Mouse (Mus musculus) adrenal gland, postnatal 4 days (tissue): ENCODE results near the gene U2af1. TPM values are rescaled to one million over a fixed set of nuclear protein-coding genes. Genes with fewer than 3 reads are reported as not detected.
"Not testable (repeated sequence)": the region's sequence is repeated elsewhere in the genome, so short reads cannot be mapped to it uniquely, and the experiment has no call there.

Source experiments
- DNase-seq, 2 experiments: peaks; one replicate each; pipeline ENCODE4 v3.0.0; 2021 to 2022; ENCODE audit warnings: low spot score in 2 of 2, mixed read lengths in 2 of 2
- total RNA-seq, 2 experiments: library from RNA; stranded (reverse); gene quantifications; 2 replicates each; pipeline ENCODE4 v1.2.3; 2021

U2af1 gene
- total RNA-seq, 2 experiments from 2014 or later: 196 to 216 TPM

DNA sequence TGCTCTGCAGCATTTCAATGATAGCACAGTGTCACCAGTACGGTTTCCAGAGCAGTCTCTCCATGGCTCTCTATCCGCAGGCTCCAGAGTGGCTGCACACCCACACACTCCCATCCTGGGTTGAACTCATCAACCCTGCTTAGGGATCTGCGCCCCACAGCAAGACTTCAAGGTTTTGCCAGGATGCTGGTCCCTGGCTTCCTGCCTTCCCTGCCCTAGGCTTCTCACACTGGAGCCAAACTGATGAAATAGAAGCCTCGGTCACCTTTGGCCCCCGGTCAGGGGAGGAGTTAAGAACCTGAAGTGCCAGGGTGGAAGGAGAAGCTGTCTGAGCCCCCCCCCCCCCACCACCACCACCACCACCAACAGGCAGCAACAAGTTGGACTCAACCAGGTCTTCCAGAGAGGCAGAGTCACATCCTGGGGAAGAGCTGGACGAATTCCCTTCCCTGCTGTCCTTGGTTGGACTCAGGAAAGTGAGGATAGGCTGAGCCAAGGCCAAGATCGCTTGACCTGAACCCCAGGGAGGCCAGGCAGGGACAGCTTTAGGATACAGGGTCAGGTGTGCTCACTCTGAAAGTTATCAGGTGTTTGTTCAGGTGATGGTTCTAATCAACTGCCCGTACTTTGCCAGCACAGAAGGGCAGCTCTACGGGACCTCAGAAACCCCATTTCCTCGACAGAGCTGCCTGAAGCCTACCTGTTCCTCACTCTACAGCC, 27.5 kb downstream of the U2af1 start:
- DNase-seq: no peak

DNA sequence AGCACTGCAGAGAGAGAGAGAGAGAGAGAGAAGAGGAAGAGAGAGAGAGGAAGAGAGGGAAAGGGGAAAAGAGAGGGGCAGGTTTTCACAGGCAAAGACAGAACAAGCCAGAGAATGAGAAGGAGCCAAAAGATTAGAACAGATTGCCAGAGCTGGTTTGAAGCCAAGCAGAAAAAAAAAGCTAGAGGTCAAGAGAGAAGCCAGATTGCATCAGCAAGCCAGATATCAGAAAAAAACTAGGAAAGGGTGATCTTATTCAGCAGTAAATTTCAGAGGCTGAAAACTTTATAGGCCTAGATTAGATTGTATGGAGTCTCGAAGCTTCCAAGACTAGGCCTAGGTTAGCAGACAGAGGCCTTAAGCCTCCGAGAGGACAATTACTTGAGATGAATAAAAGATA, 30.7 kb downstream of the U2af1 start:
- no peak for DNase-seq

DNA sequence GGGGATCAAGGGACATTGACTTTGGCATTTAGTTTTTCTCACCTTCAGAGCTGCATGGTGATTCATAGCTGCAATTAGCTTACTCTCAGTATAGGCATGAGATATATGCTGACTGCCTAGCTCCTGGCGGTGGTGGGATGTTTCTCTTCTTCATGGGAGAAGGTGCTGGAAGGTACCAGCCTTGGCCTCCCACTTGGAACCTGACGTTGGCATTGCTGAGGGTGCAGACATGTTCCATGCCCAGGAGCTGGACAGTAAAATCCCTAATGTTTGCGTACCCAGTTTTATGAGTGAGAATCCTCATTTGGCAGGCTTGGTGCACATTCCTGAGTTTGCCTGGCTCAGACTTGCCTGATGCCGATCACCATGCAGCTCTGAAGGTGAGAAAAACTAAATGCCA, 35.6 kb downstream of the U2af1 start:
- DNase-seq: no peak

DNA sequence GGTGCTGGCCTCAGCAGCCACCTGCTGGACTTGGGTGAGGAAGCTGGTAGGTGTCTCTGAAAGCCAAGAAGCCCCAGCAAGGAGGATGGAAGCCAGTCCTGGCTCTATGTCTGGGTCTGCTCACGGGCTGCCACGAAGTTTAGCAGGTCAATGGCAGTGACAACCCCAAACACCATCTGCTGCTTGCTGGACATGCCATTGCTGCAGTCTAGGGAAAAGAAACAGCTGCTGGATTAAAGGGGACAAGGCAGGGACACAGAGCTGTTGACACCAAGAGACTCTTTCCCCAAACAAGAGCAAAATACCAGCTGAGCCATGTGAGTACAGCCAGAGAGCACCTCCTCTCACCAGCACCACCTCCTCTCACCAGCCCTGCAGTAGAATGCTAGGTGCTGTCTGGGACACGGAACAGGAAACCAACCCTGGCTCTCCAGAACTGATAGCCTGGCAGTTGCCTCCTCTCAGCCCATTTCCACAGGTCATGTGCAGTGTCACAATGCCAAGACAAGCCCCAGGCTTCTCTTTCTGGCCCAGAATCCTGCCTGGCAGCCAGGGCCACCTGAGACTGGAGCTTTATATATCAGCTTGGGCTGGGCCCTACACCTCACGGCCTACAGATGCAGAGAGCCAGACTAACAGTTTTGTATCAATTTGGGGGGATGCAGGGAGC, 45.5 kb downstream of the U2af1 start:
- no peak for DNase-seq

DNA sequence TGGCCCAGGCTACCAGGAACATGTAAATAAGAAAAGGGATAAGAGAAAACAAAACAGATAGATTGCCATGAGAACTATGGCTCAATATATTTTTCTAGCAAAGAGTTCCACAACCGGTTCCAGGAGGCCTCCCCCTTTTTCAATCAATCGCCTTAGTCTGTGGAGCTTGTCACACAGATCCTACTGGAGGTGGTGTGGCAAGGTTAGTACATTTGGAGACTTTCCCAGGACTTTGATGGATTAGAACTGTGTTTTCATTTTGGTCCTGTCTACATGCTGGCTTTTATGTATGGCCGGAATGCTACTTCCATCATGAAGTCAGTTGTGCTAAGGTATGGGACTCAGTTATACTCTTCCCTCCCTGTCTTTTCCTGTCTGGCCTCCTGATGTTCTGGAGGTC, 48.8 kb downstream of the U2af1 start:
- no peak for DNase-seq

DNA sequence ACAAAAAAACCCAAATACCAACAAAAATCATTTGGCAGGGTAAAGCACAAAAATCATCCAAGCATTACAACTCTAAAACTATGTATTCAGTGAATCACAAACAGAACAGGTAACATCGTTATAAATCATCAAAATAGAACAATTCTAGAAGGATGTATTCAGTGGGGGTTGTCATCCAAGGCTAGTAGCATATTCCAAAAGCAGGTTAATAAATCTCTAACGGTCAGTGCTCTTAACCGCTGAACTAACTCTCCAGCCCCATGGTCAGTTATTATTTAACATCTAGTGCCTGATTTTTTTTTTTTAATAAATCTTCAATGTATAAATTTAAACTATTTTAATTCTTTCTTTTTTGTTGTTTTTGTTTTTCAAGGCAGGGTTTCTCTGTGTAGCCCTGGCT, 49.5 kb downstream of the U2af1 start:
- not testable (repeated sequence) for DNase-seq

DNA sequence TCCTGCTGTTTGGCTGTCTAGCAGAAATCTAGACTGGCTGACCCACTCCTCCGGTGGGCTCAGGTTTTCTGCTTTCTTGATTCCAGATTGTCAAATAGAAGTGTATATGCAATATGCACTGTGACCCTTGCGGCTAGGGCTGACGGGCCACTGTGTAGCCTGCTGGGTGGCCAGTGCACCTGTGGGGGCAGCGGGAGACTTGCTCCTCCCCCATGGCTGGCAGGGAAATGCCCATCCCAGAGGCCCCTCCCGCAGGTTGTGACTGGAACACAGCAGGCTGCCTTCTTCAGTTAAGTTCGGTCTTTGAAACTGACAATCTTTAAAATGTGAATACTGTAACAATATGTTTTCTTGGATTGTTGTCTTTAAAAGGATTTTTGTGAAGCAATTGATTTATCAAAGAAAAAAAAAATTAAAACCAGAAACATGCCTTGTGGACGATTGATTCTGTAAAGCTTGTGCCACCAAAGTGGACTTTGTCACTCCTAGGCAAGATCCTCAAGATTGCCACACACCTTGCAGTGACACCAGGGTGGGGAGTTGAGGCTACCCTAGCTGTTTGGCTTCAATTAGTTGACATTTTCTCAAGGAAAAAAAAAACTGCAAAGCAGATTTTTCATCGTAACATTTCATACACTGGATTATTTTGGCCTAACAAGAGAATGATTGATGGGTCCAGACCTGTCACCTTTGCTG, 51.3 kb downstream of the U2af1 start:
- no peak for DNase-seq

DNA sequence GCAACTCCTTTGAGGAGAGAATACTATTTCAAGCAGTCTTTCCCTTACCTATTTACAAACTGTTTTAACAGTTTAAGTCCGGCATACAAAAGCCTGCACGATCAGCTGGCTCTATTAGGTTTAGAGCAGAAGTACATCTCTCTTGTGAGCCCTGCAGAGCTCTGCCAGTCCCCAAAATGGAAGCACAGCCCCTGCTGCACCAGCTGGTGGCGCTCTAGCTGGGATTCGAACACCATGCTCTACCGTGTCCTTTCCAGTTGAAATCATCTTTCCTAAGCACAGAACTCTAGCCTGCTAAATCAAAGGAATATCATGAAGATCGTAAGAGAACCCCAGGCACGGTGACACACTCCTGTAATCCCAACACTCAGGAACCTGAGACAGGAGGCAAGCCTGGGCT, 52.3 kb downstream of the U2af1 start:
- DNase-seq: no peak

DNA sequence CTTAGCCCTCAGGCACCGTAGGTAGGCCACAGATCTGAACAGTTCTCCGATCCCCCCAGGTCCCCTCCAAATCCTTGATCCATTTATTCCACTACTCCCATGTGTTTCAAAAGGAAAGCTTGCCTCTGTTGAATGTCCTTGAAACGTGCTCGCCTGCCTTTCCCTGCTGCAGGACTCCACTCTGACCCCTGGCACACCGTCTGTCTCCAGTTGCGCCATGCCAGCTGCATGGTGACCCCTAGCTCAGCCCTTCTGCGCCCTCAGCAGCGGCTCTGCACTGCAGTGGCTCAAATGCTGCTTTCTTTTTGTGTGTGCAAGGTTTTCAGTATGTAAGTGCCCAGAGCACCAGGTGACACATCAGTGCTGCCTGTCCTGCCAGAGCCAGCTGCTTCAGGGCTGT, 60.1 kb downstream of the U2af1 start:
- no peak for DNase-seq

DNA sequence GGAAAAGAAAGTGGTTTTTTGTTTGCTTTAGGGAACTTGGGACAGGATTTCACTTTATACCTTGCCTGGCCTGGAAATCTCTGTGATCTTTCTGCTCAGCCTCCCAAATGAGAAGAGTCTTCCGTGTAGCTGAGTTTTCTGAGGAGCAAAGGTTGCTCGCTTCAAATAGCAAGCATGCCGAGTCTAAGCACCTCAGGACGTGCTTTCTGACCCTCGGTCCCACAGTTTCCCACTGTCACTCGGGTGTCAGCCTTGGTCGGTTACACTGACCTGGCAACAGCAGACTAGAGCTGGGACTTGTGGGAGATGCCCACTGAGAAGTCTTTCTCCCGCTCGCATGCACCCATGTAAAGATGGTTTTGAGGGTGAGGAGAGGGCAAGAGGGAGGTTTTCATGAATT, 60.7 kb downstream of the U2af1 start:
- DNase-seq: no peak

Other genes starting within 250 kb of the U2af1 start
- 10 to 100 TPM; 31.4 to 33.7 TPM for gene Wdr4, start 138.9 kb downstream of the U2af1 start, total RNA-seq
- gene Ndufv3, start 138.8 kb downstream of the U2af1 start, total RNA-seq: 100 to 1,000 TPM; 359 to 397 TPM
- gene Pknox1, start 94.2 kb downstream of the U2af1 start, total RNA-seq: 10 to 100 TPM; 22.0 to 26.7 TPM
- gene Cbs, start 21.7 kb downstream of the U2af1 start, total RNA-seq: 10 to 100 TPM; 10.2 to 28.5 TPM
- gene Cryaa, start 18.9 kb upstream of the U2af1 start, total RNA-seq: not detected
- gene Sik1, start 196.9 kb upstream of the U2af1 start, total RNA-seq: 10 to 100 TPM; 27.1 to 28.0 TPM